23 mouse cellular contexts compared by ENCODE assay signal in the genomic region with DNA sequence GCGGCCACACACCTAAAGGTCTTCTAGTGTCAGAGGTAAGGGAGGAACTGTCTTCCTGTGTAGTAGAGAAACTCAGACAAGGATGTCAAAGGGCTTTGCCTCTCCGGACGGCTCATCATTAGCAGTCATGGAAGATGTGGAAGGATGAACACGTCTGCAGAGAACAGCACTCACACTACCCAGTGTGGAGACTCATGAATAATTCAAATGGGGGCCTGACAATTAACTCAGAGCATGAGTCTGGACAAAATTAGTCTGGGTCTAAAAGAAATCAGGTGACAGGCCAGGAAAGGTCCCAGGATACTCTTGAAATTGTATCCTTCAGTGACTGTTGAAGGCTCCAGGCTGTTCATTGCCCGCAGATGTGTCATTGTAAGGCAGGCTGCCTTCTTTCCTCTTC. TPM values are rescaled to one million over a fixed set of nuclear protein-coding genes. Genes with fewer than 3 reads are reported as not detected.
DNase-seq lines count a peak whose midpoint lies in the region; ATAC-seq and TF ChIP-seq lines count a peak whose summit lies in the region.
"Had no signal": no experiment of that assay in that cellular context is flagged by ENCODE, and none has a peak within 500 bp of the region (broad histone marks: within the 10 kb centered on the region; RNA-seq: fewer than 3 reads in every experiment).

No protein-coding gene starts in this region.

- 38% methylated on average over 5 of the region's 5 CpGs for WGBS in forebrain, embryonic 11.5 days
- WGBS in forebrain, embryonic 13.5 days: 25% methylated on average over 5 of the region's 5 CpGs
- 63% methylated on average over 5 of the region's 5 CpGs for WGBS in midbrain, embryonic 10.5 days
- WGBS in midbrain, postnatal 0 days: 39% methylated on average over 5 of the region's 5 CpGs
- WGBS in hindbrain, embryonic 14.5 days: 31% methylated on average over 5 of the region's 5 CpGs
- 30% methylated on average over 5 of the region's 5 CpGs for WGBS in neural tube, embryonic 13.5 days

- H3K4me3 ChIP-seq in forebrain, embryonic 11.5 days (ENCODE audit: low read depth, low read length): no peak overlapping the region
- no peak overlapping the region for H3K4me3 ChIP-seq in forebrain, embryonic 13.5 days
- H3K4me3 ChIP-seq in midbrain, embryonic 10.5 days: no peak overlapping the region
- H3K4me3 ChIP-seq in midbrain, postnatal 0 days (ENCODE audit: low read depth, low read length): no peak overlapping the region
- H3K4me3 ChIP-seq in hindbrain, embryonic 14.5 days (replicated peaks; ENCODE audit: low read length): no peak overlapping the region
- H3K4me3 ChIP-seq in neural tube, embryonic 13.5 days: no peak overlapping the region
- H3K4me3 ChIP-seq: gastrocnemius, adult 2 months; left cerebral cortex, adult 2 months had no signal

- peaks cover 13% of the 10 kb centered on the region; the same call in 1 of the 2 replicates for H3K4me1 ChIP-seq in forebrain, embryonic 11.5 days (replicated peaks; ENCODE audit: control insufficient read depth, insufficient read depth, low read length)
- peaks cover 13% of the 10 kb centered on the region for H3K4me1 ChIP-seq in forebrain, embryonic 13.5 days
- peaks cover 57% of the 10 kb centered on the region for H3K4me1 ChIP-seq in midbrain, embryonic 10.5 days
- no peaks in the 10 kb centered on the region for H3K4me1 ChIP-seq in midbrain, postnatal 0 days (ENCODE audit: insufficient read depth, low read length)
- H3K4me1 ChIP-seq in hindbrain, embryonic 14.5 days (replicated peaks; ENCODE audit: control insufficient read depth, insufficient read depth, low read length): peaks cover 8% of the 10 kb centered on the region
- peaks cover 15% of the 10 kb centered on the region for H3K4me1 ChIP-seq in neural tube, embryonic 13.5 days (replicated peaks)

- H3K4me2 ChIP-seq in forebrain, embryonic 11.5 days (ENCODE audit: low read depth, low read length, severe bottlenecking): no peak overlapping the region
- no peak overlapping the region; the same call in 1 of the 2 replicates for H3K4me2 ChIP-seq in forebrain, embryonic 13.5 days
- no peak overlapping the region for H3K4me2 ChIP-seq in midbrain, postnatal 0 days (ENCODE audit: low read depth, low read length, poor library complexity, severe bottlenecking)
- no peak overlapping the region for H3K4me2 ChIP-seq in hindbrain, embryonic 14.5 days (replicated peaks)
- H3K4me2 ChIP-seq in neural tube, embryonic 13.5 days: no peak overlapping the region

- no peaks in the 10 kb centered on the region for H3K9me3 ChIP-seq in forebrain, embryonic 11.5 days (ENCODE audit: control insufficient read depth, low read length)
- H3K9me3 ChIP-seq in forebrain, embryonic 13.5 days (replicated peaks): no peaks in the 10 kb centered on the region
- H3K9me3 ChIP-seq in midbrain, embryonic 10.5 days (replicated peaks): no peaks in the 10 kb centered on the region
- H3K9me3 ChIP-seq in midbrain, postnatal 0 days (ENCODE audit: low read length): no peaks in the 10 kb centered on the region
- H3K9me3 ChIP-seq in hindbrain, embryonic 14.5 days (ENCODE audit: control insufficient read depth, low read length): no peaks in the 10 kb centered on the region
- H3K9me3 ChIP-seq in neural tube, embryonic 13.5 days: no peaks in the 10 kb centered on the region
- H3K9me3 ChIP-seq: G1E had no signal

- TF ChIP-seq CTCF in midbrain, postnatal 0 days (IDR thresholded peaks at IDR 0.05): no peak

- H3K9ac ChIP-seq in forebrain, embryonic 11.5 days (ENCODE audit: low read length): peak overlapping the region; percentile 20; the same call in 1 of the 2 replicates
- no peak overlapping the region for H3K9ac ChIP-seq in forebrain, embryonic 13.5 days
- H3K9ac ChIP-seq in midbrain, postnatal 0 days (replicated peaks; ENCODE audit: low read length, poor library complexity, severe bottlenecking): no peak overlapping the region
- no peak overlapping the region for H3K9ac ChIP-seq in hindbrain, embryonic 14.5 days
- no peak overlapping the region for H3K9ac ChIP-seq in neural tube, embryonic 13.5 days

- no peak for DNase-seq in forebrain, embryonic 11.5 days (ENCODE audit: low spot score)
- no peak for DNase-seq in midbrain, embryonic 10.5 days (ENCODE audit: low spot score)
- no peak for DNase-seq in midbrain, postnatal 0 days (ENCODE audit: low spot score)
- no peak for DNase-seq in hindbrain, embryonic 14.5 days (ENCODE audit: low spot score)
- DNase-seq in thymus, postnatal 4 days: no peak
- DNase-seq: adrenal gland, postnatal 14 days; cerebellum, adult 11 months; cerebellum, postnatal 10 days; gastrocnemius, adult 2 months; heart, postnatal 36 days; kidney, postnatal 36 days; left cerebral cortex, postnatal 4 days; liver; right cerebral cortex, postnatal 4 days; thymus, postnatal 14 days had no signal

- peaks cover 4% of the 10 kb centered on the region; the same call in 1 of the 2 replicates for H3K27me3 ChIP-seq in forebrain, embryonic 11.5 days (ENCODE audit: control insufficient read depth, insufficient read depth, low read length)
- peaks cover 55% of the 10 kb centered on the region for H3K27me3 ChIP-seq in forebrain, embryonic 13.5 days
- H3K27me3 ChIP-seq in midbrain, embryonic 10.5 days (ENCODE audit: low read depth, poor library complexity, severe bottlenecking): peaks cover 86% of the 10 kb centered on the region
- H3K27me3 ChIP-seq in midbrain, postnatal 0 days (ENCODE audit: insufficient read depth, low read length): 0 out of 2 replicates have a peak, but pooled peaks cover 6% of the 10 kb centered on the region
- H3K27me3 ChIP-seq in hindbrain, embryonic 14.5 days (ENCODE audit: control insufficient read depth, insufficient read depth, low read length): no peaks in the 10 kb centered on the region
- peaks cover 3% of the 10 kb centered on the region; the same call in 1 of the 2 replicates for H3K27me3 ChIP-seq in neural tube, embryonic 13.5 days

- H3K27ac ChIP-seq in forebrain, embryonic 11.5 days (ENCODE audit: low read depth, low read length): 0 out of 2 replicates have a peak overlapping the region, but pooled peaks have one; percentile 31
- H3K27ac ChIP-seq in forebrain, embryonic 13.5 days: no peak overlapping the region
- H3K27ac ChIP-seq in midbrain, embryonic 10.5 days (replicated peaks): 0 out of 2 replicates have a peak overlapping the region, but pooled peaks have one; percentile 64
- no peak overlapping the region for H3K27ac ChIP-seq in midbrain, postnatal 0 days (ENCODE audit: low read depth, low read length)
- no peak overlapping the region for H3K27ac ChIP-seq in hindbrain, embryonic 14.5 days
- 0 out of 2 replicates have a peak overlapping the region, but pooled peaks have one; percentile 13 for H3K27ac ChIP-seq in neural tube, embryonic 13.5 days (replicated peaks)
- H3K27ac ChIP-seq: gastrocnemius, adult 2 months; left cerebral cortex, adult 2 months had no signal

- no peaks in the 10 kb centered on the region for H3K36me3 ChIP-seq in forebrain, embryonic 11.5 days (ENCODE audit: control insufficient read depth, insufficient read depth, low read length)
- no peaks in the 10 kb centered on the region for H3K36me3 ChIP-seq in forebrain, embryonic 13.5 days (ENCODE audit: poor library complexity, severe bottlenecking)
- no peaks in the 10 kb centered on the region for H3K36me3 ChIP-seq in midbrain, embryonic 10.5 days
- no peaks in the 10 kb centered on the region for H3K36me3 ChIP-seq in midbrain, postnatal 0 days (ENCODE audit: insufficient read depth, low read length)
- no peaks in the 10 kb centered on the region for H3K36me3 ChIP-seq in hindbrain, embryonic 14.5 days (replicated peaks; ENCODE audit: control insufficient read depth, insufficient read depth)
- no peaks in the 10 kb centered on the region for H3K36me3 ChIP-seq in neural tube, embryonic 13.5 days
- H3K36me3 ChIP-seq: G1E had no signal

- ATAC-seq in forebrain, embryonic 11.5 days (replicated peaks; ENCODE audit: low FRiP score): peak; percentile 63
- ATAC-seq in forebrain, embryonic 13.5 days: no peak; the same call in 1 of the 2 replicates
- no peak for ATAC-seq in midbrain, postnatal 0 days (ENCODE audit: low FRiP score)
- peak; percentile 24; the same call in 1 of the 2 replicates for ATAC-seq in hindbrain, embryonic 14.5 days (ENCODE audit: low FRiP score)
- peak; percentile 58 for ATAC-seq in neural tube, embryonic 13.5 days (ENCODE audit: low read depth)
- ATAC-seq: activated CD4-positive, CD25-positive, alpha-beta regulatory T cell, adult 4 months; lung, postnatal 0 days had no signal

RNA-seq across cellular contexts. Expression of a gene that starts 9.6 kb away (rescaled TPM):
- polyA plus RNA-seq in forebrain, embryonic 11.5 days (2014; fragmentation: Nextera tagmentation; extraction: Ambion mirVana): 26.0 and 29.1 TPM in 2 replicates
- polyA plus RNA-seq in forebrain, embryonic 13.5 days (2015; fragmentation: Nextera tagmentation; extraction: Ambion mirVana): 12.6 TPM in 2 replicates
- 17.1 and 18.8 TPM in 2 replicates for polyA plus RNA-seq in midbrain, embryonic 10.5 days (2016; fragmentation: Nextera tagmentation; extraction: Ambion mirVana)
- total RNA-seq in midbrain, postnatal 0 days (2014; rRNA removed): 1.0 and 1.8 TPM in 2 replicates
- 0.53 and 0.70 TPM in 2 replicates for polyA plus RNA-seq in midbrain, postnatal 0 days (2015; fragmentation: Nextera tagmentation; extraction: Ambion mirVana)
- 2.4 and 2.7 TPM in 2 replicates for polyA plus RNA-seq in hindbrain, embryonic 14.5 days (2014; fragmentation: Nextera tagmentation; extraction: Ambion mirVana)
- polyA plus RNA-seq in neural tube, embryonic 13.5 days (2015; fragmentation: Nextera tagmentation; extraction: Ambion mirVana): 4.1 and 4.9 TPM in 2 replicates
- total RNA-seq: gastrocnemius, adult 2 months had no signal

RNA-seq across cellular contexts. Expression of a gene that starts 17.5 kb away (rescaled TPM):
- 6.9 and 7.2 TPM in 2 replicates for polyA plus RNA-seq in forebrain, embryonic 11.5 days (2014; fragmentation: Nextera tagmentation; extraction: Ambion mirVana)
- polyA plus RNA-seq in forebrain, embryonic 13.5 days (2015; fragmentation: Nextera tagmentation; extraction: Ambion mirVana): 11.2 and 11.4 TPM in 2 replicates
- polyA plus RNA-seq in midbrain, embryonic 10.5 days (2016; fragmentation: Nextera tagmentation; extraction: Ambion mirVana): 13.7 and 19.4 TPM in 2 replicates
- 53.8 and 67.5 TPM in 2 replicates for total RNA-seq in midbrain, postnatal 0 days (2014; rRNA removed)
- 12.4 and 18.3 TPM in 2 replicates for polyA plus RNA-seq in midbrain, postnatal 0 days (2015; fragmentation: Nextera tagmentation; extraction: Ambion mirVana)
- polyA plus RNA-seq in hindbrain, embryonic 14.5 days (2014; fragmentation: Nextera tagmentation; extraction: Ambion mirVana): 19.5 and 28.2 TPM in 2 replicates
- 19.6 and 19.9 TPM in 2 replicates for polyA plus RNA-seq in neural tube, embryonic 13.5 days (2015; fragmentation: Nextera tagmentation; extraction: Ambion mirVana)
- polyA plus RNA-seq: G1E had no signal

RNA-seq across cellular contexts. Expression of a gene that starts 43.2 kb away (rescaled TPM):
- not detected in 2 replicates for polyA plus RNA-seq in forebrain, embryonic 11.5 days (2014; fragmentation: Nextera tagmentation; extraction: Ambion mirVana)
- 0.77 TPM in 1 of 2 replicates, not detected in the other for polyA plus RNA-seq in forebrain, embryonic 13.5 days (2015; fragmentation: Nextera tagmentation; extraction: Ambion mirVana)
- 0.22 TPM in 1 of 2 replicates, not detected in the other for polyA plus RNA-seq in midbrain, embryonic 10.5 days (2016; fragmentation: Nextera tagmentation; extraction: Ambion mirVana)
- total RNA-seq in midbrain, postnatal 0 days (2014; rRNA removed): 0.42 TPM in 1 of 2 replicates, not detected in the other
- 0.20 and 0.23 TPM in 2 replicates for polyA plus RNA-seq in midbrain, postnatal 0 days (2015; fragmentation: Nextera tagmentation; extraction: Ambion mirVana)
- not detected in 2 replicates for polyA plus RNA-seq in hindbrain, embryonic 14.5 days (2014; fragmentation: Nextera tagmentation; extraction: Ambion mirVana)
- polyA plus RNA-seq in neural tube, embryonic 13.5 days (2015; fragmentation: Nextera tagmentation; extraction: Ambion mirVana): 3.1 and 3.5 TPM in 2 replicates
- total RNA-seq: G1E; left cerebral cortex, adult 2 months; left cerebral cortex, postnatal 4 days; neutrophil, adult 5-6 weeks had no signal
- polyA plus RNA-seq: activated CD4-positive, CD25-positive, alpha-beta regulatory T cell, adult 4 months; G1E; intestine, embryonic 14.5 days had no signal

Comparison
In these comparisons a context has a peak if more than half of its experiments do, and no peak if none do; other contexts are left out.
1. ATAC-seq: peak in forebrain, embryonic 11.5 days (single experiment), hindbrain, embryonic 14.5 days (single experiment) and neural tube, embryonic 13.5 days (single experiment); none in forebrain, embryonic 13.5 days (single experiment) and midbrain, postnatal 0 days (single experiment).
2. H3K27ac ChIP-seq: peak in forebrain, embryonic 11.5 days (single experiment), midbrain, embryonic 10.5 days (single experiment) and neural tube, embryonic 13.5 days (single experiment); none in forebrain, embryonic 13.5 days (single experiment), midbrain, postnatal 0 days (single experiment) and hindbrain, embryonic 14.5 days (single experiment).